Mouse (Mus musculus) hindbrain, embryonic 16.5 days (tissue): ENCODE measurements around the gene Fam8a1. TPM values are rescaled to one million over a fixed set of nuclear protein-coding genes. Genes with fewer than 3 reads are reported as not detected.

Experiments
- ATAC-seq: fragments of 200-750 bp; cut with Nextera tagmentation; 2 replicates; pipeline ENCODE4 v1.8.0; 2017; ENCODE audit warnings: moderate TSS enrichment, moderate library complexity
- H3K27ac ChIP-seq: fragments of 300-500 bp; sonication (generic); 2 replicates; pipeline ENCODE4 v1.5.1; 2014; ENCODE audit warnings: low read depth, mild to moderate bottlenecking, control low read depth, low read length, moderate library complexity
- H3K27me3 ChIP-seq: fragments of 300-500 bp; sonication (generic); replicated peaks from 2 replicates; pipeline ENCODE4 v1.6.1; 2014; ENCODE audit warnings: low read length; ENCODE audit not compliant: control insufficient read depth, insufficient read depth
- H3K36me3 ChIP-seq: fragments of 300-500 bp; sonication (generic); 2 replicates; pipeline ENCODE4 v1.6.1; 2014; ENCODE audit warnings: mild to moderate bottlenecking, low read length, moderate library complexity, mixed read lengths; ENCODE audit not compliant: control insufficient read depth, insufficient read depth
- H3K4me1 ChIP-seq: fragments of 300-500 bp; sonication (generic); 2 replicates; pipeline ENCODE4 v1.6.1; 2014; ENCODE audit warnings: low read depth, low read length; ENCODE audit not compliant: control insufficient read depth, insufficient read depth
- H3K4me2 ChIP-seq: fragments of 300-500 bp; sonication (generic); 2 replicates; pipeline ENCODE4 v1.6.1; 2014; ENCODE audit warnings: mild to moderate bottlenecking, low read length, control low read depth, moderate library complexity
- H3K4me3 ChIP-seq: fragments of 300-500 bp; sonication (generic); 2 replicates; pipeline ENCODE4 v1.5.1; 2014; ENCODE audit warnings: mild to moderate bottlenecking, low read length, control low read depth, moderate library complexity
- H3K9ac ChIP-seq: fragments of 300-500 bp; sonication (generic); 2 replicates; pipeline ENCODE4 v1.6.1; 2014; ENCODE audit warnings: low read depth, mild to moderate bottlenecking, control low read depth, low read length, moderate library complexity
- H3K9me3 ChIP-seq: fragments of 300-500 bp; sonication (generic); 2 replicates; pipeline ENCODE4 v1.6.1; 2014; ENCODE audit warnings: mild to moderate bottlenecking, low read length, moderate library complexity; ENCODE audit not compliant: control insufficient read depth
- WGBS: fragments of 180-500 bp; shearing (Covaris S2); extraction: QIAGEN DNeasy Blood & Tissue Kit; methylation state at CpG from one replicate; pipeline ENCODE4 v1.1.7; 2014; 5-methylcytosine and 5-hydroxymethylcytosine counted together
- polyA plus RNA-seq: library from polyadenylated mRNA; unstranded; fragments of >200 nt; fragmentation: Nextera tagmentation; extraction: Ambion mirVana; gene quantifications from 2 replicates; pipeline ENCODE4 v1.2.1, GENCODE M21; 2015

Gene Fam8a1
- polyA plus RNA-seq, 1 experiment from 2014 or later, result 10.8 TPM

DNA sequence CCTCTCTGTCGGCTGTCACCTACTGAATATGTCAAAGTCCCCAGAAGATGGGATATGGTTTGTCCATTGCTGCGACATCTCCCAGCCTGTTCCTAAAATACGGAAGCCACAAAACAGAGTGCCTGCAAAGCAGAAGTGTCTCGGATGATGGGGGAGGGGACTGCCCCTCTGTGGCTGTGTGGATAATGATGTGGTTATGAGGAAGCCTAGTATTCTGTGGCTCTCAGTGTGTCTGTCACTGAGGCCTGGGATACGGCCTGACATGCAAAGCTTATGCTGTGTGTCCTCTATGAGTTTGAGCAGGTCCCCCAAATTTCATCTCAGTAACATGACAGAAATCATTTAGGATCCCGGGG lies 35.2 kb upstream of the Fam8a1 start:
- H3K4me3 ChIP-seq, result no peak overlapping the region

DNA sequence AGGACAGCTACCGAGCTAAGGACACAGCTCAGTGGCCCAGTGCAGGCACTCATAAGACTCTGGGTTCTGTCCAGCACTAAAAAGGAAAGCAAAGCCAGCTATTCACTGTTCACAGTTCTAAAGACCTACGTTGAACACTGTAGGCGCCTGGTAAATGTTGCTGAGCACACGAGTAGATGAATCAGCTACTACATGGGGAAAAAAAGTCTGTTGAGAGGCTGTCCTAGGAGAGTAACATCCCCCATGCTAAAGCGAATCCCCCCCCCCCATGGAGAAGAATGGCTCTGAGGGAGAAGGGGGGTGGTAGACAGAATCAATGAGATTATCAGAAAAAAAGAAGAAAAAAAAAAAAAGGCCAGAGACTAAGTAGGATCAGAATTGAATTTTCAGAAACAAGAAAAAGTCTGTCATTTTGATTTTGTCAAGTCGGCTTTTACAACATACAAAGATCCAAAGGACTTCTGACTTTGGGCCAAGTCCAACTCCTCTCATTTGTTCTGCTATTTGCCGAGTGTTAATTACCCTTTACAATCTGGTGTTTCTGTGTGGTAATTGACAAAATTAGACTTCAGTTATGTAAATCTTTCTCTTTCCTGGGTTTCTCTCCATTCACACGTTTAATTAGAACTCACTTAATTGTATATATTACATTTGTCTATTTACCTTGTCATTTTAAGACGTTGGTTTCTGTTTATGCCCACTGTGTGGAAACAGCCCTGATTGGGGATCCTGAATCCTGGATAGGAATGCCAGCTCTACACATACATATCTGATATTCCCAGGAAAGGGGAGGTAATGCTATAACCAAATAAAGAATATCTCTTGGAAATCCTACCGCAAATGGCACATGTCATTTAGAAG lies 28.5 kb upstream of the Fam8a1 start:
- no peak for ATAC-seq
- Histone ChIP-seq H3K4me1 (no peaks in the 10 kb centered on the region), H3K4me3 (no peak overlapping the region), H3K27ac (no peak overlapping the region), H3K4me2 (no peak overlapping the region), H3K9ac (no peak overlapping the region), H3K9me3 (peaks cover 3% of the 10 kb centered on the region), H3K36me3 (no peaks in the 10 kb centered on the region), H3K27me3 (no peaks in the 10 kb centered on the region)
- WGBS, result 77% methylated on average over 10 of the region's 10 CpGs

More for the DNA sequence above, 35.2 kb upstream of the Fam8a1 start:
- WGBS, result 24% methylated on average over 6 of the region's 6 CpGs
- Histone ChIP-seq H3K4me1 (peaks cover 12% of the 10 kb centered on the region), H3K9ac (no peak overlapping the region), H3K27me3 (no peaks in the 10 kb centered on the region), H3K27ac (peak overlapping the region; percentile 82), H3K9me3 (no peaks in the 10 kb centered on the region; the same call in 1 of the 2 replicates), H3K4me2 (peak overlapping the region; percentile 50), H3K36me3 (no peaks in the 10 kb centered on the region)
- peak; percentile 86 for ATAC-seq

DNA sequence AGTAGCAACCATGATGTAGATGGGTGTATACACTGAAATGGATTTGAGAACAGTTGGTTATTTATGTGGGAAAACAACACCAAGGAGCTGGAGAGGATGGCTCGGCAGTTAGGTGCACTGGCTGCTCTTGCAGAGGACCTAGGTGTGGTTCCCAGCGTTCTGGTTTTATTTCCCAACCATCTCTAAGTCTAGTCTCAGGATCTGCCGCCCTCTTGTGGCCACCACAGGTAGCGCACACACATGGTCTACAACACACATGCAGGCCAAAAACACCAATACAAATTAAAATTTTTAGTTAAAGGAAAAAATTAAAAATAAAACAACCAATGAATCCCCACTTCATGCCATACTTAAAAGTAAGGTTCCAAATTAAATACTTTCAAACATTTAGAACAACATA lies 27.0 kb upstream of the Fam8a1 start:
- 85% methylated on average over 4 of the region's 4 CpGs for WGBS

GRCm38 (mm10) chr13:46644175-46644574 lies 25.1 kb upstream of the Fam8a1 start:
- Histone ChIP-seq H3K4me3 (no peak overlapping the region), H3K27me3 (no peaks in the 10 kb centered on the region), H3K4me1 (no peaks in the 10 kb centered on the region), H3K4me2 (no peak overlapping the region), H3K9ac (no peak overlapping the region), H3K9me3 (peaks cover 3% of the 10 kb centered on the region), H3K36me3 (no peaks in the 10 kb centered on the region), H3K27ac (no peak overlapping the region)
- no peak for ATAC-seq
- 93% methylated on average over 6 of the region's 6 CpGs for WGBS

More for the DNA sequence above, 27.0 kb upstream of the Fam8a1 start:
- H3K27me3 ChIP-seq, result no peaks in the 10 kb centered on the region
- H3K4me2 ChIP-seq, result no peak overlapping the region
- no peak overlapping the region for H3K9ac ChIP-seq
- H3K36me3 ChIP-seq, result no peaks in the 10 kb centered on the region
- H3K27ac ChIP-seq, result no peak overlapping the region
- peaks cover 3% of the 10 kb centered on the region for H3K9me3 ChIP-seq
- H3K4me1 ChIP-seq, result no peaks in the 10 kb centered on the region
- ATAC-seq, result no peak
- H3K4me3 ChIP-seq, result no peak overlapping the region

GRCm38 (mm10) chr13:46645476-46645875 lies 23.8 kb upstream of the Fam8a1 start:
- ATAC-seq, result no peak
- 75% methylated on average over 6 of the region's 6 CpGs for WGBS

GRCm38 (mm10) chr13:46651853-46652252 lies 17.5 kb upstream of the Fam8a1 start:
- H3K36me3 ChIP-seq, result no peaks in the 10 kb centered on the region
- H3K4me3 ChIP-seq, result no peak overlapping the region
- H3K4me1 ChIP-seq, result no peaks in the 10 kb centered on the region
- H3K9ac ChIP-seq, result no peak overlapping the region
- no peak overlapping the region for H3K27ac ChIP-seq
- no peak overlapping the region for H3K4me2 ChIP-seq
- WGBS, result 87% methylated on average over 7 of the region's 7 CpGs
- no peak for ATAC-seq
- no peaks in the 10 kb centered on the region for H3K27me3 ChIP-seq
- no peaks in the 10 kb centered on the region; the same call in 1 of the 2 replicates for H3K9me3 ChIP-seq

More at GRCm38 (mm10) chr13:46645476-46645875, 23.8 kb upstream of the Fam8a1 start:
- Histone ChIP-seq H3K9me3 (peaks cover 3% of the 10 kb centered on the region), H3K4me1 (no peaks in the 10 kb centered on the region), H3K9ac (no peak overlapping the region), H3K27me3 (no peaks in the 10 kb centered on the region), H3K27ac (no peak overlapping the region), H3K36me3 (no peaks in the 10 kb centered on the region), H3K4me3 (no peak overlapping the region), H3K4me2 (no peak overlapping the region)

GRCm38 (mm10) chr13:46652671-46653070 lies 16.7 kb upstream of the Fam8a1 start:
- Histone ChIP-seq H3K4me1 (no peaks in the 10 kb centered on the region), H3K36me3 (no peaks in the 10 kb centered on the region), H3K27me3 (no peaks in the 10 kb centered on the region), H3K9ac (no peak overlapping the region), H3K27ac (no peak overlapping the region), H3K4me3 (no peak overlapping the region), H3K9me3 (no peaks in the 10 kb centered on the region; the same call in 1 of the 2 replicates), H3K4me2 (no peak overlapping the region)
- ATAC-seq, result no peak
- WGBS, result 87% methylated on average over 7 of the region's 7 CpGs

DNA sequence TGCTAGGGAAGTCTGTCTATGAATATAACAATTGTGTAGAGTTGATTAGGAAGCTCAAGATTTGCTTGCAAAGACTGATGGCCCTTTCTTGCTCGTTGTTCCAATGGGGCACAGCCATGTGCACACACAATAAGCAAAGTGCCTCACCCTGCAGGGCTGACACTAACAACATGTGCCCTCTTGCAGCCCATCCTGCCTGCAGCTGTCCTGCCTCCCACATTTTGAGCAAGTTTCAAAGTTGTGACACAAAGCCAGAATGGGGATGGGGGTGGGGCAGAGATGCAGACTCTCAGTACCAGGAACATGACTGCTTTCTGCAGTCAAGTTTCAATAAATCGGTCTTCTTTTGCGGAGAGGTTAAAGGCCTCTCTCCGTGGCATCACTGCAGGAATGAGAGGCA lies 15.7 kb upstream of the Fam8a1 start:
- no peaks in the 10 kb centered on the region; the same call in 1 of the 2 replicates for H3K9me3 ChIP-seq
- no peaks in the 10 kb centered on the region for H3K27me3 ChIP-seq
- no peak overlapping the region for H3K9ac ChIP-seq
- H3K4me1 ChIP-seq, result no peaks in the 10 kb centered on the region
- WGBS, result 58% methylated on average over 4 of the region's 4 CpGs
- H3K4me2 ChIP-seq, result no peak overlapping the region
- H3K4me3 ChIP-seq, result no peak overlapping the region
- no peak for ATAC-seq
- no peak overlapping the region for H3K27ac ChIP-seq
- no peaks in the 10 kb centered on the region for H3K36me3 ChIP-seq

DNA sequence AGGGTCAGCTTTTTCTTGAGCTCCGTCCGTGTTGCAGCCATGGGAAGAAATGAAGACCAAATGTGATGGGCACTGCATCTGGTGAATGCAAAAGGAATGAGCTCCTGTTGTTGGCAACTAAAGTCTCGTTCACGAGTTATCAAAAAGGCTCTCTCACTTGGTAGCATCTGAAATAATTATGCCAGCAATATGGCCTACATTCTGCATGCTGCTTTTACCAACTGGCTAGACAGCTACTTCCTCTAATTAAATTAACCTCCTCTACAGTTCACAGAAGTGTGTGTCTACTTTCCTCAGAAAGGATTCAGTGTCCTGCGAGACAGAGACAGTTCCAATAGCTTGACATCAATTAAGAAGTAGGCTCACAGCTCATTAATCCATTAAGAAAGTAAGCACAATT lies 14.8 kb upstream of the Fam8a1 start:
- Histone ChIP-seq H3K9me3 (no peaks in the 10 kb centered on the region; the same call in 1 of the 2 replicates), H3K4me2 (no peak overlapping the region), H3K27me3 (no peaks in the 10 kb centered on the region), H3K36me3 (no peaks in the 10 kb centered on the region), H3K4me1 (no peaks in the 10 kb centered on the region), H3K9ac (no peak overlapping the region), H3K27ac (no peak overlapping the region), H3K4me3 (no peak overlapping the region)
- no peak for ATAC-seq
- WGBS, result 74% methylated on average over 5 of the region's 5 CpGs
